Mouse (Mus musculus) natural killer cell, adult 2 months (primary cell): ENCODE results near the gene Atp6v1b1.
A peak's percentile ranks its signal among the peaks of the same experiment; 100 is the strongest.

ENCODE experiments used
- DNase-seq, 2 experiments: peaks; one replicate each; pipeline ENCODE4 v3.0.0; 2022; ENCODE audit warnings: low spot score in 2 of 2

The Atp6v1b1 gene

DNA sequence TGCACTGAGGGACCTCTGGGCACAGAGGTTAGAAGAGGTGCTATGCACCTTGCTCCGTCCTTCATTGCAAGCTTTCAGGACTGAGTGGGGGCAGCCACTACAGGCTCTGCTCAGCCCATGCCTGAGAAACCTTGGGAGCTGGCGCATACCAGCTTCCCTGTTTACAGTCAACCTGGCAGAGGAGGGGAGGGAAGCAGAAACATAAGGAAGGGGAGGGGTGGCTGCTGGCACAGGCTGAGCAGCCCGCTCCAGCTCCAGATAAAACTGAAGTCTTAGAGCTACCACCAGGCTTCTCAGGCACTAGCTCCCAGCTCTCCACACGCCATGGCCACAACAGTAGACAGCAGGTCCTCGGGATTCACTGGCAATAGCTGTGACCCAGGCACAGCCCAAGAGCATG, at the start of gene Atp6v1b1:
Atp6v1b1 (plus strand) TSS at position 230 of the 400 bp plus-strand sequence.
- DNase-seq = no peak

DNA sequence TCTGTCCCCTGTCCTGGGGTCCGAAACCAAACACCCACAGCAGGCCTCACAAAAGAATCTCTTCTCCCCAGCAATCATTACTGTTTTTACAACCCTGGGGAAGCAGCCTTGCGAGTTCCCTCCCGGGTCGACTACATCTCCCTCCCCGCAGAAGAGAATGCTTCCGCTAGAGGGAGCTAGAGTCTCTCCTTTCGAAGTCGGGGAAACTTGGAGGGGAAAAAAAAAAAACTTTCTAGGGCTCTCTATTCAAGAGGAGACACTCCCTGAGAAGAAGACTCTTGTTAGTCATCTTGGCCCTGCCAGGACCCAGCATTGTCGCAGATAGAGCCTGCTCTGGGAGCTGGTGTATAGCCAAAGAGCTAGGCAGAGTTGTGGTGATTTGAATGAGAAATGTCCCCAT, 49.0 kb upstream of the Atp6v1b1 start:
- peak; percentile 36 to 38 for DNase-seq

- DNase-seq = no peak
These were observed 47.1 kb upstream of the Atp6v1b1 start for GRCm38 (mm10) chr6:83695731-83696130.

GRCm38 (mm10) chr6:83696684-83697083, 46.1 kb upstream of the Atp6v1b1 start:
- no peak for DNase-seq

DNA sequence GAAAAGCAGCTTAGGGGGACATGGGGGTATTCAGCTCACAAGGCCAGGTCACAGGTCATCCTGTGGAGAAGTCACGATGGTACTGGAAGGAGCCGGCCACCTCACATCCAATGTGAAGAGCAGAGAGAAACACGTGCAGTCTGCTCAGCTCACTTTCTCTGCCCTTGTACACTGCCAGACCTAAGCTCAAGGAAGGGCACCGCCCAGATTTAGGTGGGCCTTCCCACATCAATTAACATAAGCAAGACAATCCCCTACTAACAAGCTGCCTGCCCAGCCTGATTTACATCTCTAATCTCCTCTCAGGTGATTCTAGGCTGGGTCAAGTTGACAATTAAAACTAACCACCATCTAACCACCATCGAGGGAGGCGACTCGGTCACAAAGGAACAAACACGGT, 44.9 kb upstream of the Atp6v1b1 start:
- no peak for DNase-seq

- DNase-seq = no peak
These were observed 42.8 kb upstream of the Atp6v1b1 start for GRCm38 (mm10) chr6:83699971-83700370.

DNA sequence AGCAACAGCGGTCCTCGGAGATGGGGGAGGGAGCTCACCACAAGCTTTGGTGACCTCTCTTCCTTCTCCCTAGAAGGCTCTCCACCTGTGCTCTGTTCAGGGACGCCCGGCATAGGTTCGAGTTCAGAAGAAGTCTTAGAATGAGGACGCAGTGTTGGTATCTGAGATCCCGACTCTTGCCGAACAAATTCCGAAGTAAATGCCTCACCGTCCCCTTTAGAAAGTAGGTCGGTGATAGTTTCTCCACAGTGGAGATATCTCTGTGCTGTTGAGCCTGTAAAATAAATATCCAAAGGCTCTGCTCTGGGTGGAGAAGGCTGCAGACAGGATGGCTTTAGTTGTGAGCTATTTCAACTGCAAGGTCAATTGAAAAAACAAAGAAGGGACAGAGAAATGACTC, 41.8 kb upstream of the Atp6v1b1 start:
- DNase-seq = no peak

GRCm38 (mm10) chr6:83702146-83702999, 40.4 kb upstream of the Atp6v1b1 start:
- no peak for DNase-seq

DNA sequence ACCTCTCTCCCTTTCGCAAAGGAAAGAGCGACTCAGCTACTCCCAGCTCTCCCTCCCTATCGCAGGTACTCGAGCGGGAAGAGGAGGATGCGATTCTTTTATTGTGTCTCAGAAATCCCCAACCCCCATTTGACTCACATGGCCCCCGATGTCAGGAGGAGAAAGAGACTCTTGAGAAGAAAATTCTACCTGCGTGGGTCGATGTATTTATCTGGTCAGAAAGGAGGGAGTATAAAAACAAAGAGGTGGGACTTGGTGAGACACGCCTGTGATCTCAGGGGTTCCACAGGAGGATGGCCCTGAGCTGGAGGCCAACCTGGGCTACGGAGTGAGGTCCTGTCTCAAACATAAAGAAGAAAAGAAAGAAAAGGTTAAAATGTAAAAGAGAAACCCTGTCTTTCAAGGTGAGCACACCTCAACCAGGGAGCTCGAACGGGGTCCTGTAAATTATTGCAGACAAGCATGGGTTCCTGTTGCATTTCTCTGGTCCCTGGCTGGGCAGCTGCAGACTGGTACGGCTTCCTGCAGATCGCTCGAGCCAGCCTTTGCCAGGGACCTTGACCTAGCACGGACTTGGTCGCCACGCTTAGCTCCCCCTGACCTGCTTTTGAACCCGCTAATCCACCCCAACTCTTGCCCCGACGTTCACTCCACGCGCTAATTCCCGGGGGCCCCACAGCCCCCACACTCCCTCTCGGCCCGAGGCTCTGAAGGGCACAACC, 39.6 kb upstream of the Atp6v1b1 start:
- no peak for DNase-seq

DNA sequence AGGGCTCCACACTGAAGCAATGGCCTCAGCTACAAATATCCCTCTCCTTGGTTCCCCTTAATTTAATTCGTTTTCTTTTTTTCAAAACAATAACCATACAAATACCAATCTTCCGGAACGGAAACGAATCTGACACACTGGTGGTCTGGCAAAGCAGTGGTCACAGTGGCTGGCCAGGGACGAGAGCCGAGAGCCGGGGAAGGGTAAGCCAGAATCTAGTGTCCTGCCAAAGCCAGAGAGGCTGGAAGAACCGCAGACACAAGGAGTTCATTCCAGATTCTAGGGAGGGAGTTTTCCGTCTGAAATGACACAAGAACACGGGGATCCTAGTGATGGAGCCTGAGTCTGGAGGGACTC, 39.1 kb upstream of the Atp6v1b1 start:
- no peak for DNase-seq

DNA sequence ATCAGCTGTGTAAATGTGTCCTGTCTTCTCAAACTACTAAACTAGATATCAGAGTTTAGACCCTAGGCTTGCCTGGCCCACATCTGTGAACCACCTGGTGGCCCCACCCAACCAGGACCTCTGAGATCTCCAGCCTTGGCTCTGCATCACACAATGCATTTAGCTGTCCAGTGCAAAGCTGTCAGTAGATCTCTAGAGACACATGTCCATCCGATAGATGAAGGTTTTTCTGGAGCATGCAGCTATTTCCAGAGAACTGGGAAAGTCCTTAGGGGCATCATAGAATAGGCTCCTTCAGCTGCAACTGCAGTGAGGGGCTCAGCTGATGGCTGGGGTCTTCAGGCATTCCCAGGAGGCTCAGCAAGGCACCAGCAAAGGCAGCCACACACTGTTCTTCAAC, 38.5 kb upstream of the Atp6v1b1 start:
- DNase-seq = no peak

GRCm38 (mm10) chr6:83704701-83705100, 38.1 kb upstream of the Atp6v1b1 start:
- no peak for DNase-seq

DNA sequence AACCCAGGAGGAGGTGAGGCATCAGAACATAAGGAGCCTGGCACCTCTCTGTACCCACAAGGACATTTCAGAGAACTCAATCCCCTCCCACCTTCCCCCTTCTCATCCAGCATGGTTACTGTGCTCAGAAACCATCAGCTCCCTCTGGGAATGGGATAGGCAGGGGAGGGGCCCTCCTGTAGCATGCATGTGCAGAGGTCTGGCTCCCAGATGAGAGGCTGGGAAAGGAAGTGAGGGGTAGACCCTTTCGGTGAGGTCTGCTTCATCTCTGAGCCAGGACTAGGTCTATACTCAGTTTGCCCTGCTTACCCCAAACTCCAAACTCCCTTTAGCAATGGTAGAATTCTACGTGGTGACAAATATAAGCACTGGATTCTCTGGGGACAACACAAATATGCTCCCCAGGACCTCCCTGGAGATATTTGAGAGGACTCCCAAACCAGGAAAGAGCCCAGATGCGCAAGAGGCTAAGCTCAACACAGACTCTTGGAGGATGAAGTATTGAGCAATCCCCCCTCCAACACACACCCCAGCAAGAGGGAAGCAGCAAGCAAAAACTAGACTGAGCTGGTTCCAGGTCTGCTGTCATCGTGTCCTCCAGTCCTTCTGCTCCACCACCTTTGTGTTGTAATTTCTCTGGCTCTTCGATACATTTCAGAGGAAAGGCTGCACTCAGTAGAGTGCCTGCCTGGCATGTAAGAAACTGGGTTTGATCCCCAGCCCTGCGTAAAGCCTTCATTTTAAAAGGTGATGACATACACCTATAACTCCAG, 34.9 kb upstream of the Atp6v1b1 start:
- DNase-seq = no peak

- DNase-seq = no peak
These were observed 32.3 kb upstream of the Atp6v1b1 start for GRCm38 (mm10) chr6:83710361-83711066.

GRCm38 (mm10) chr6:83711067-83711675, 31.6 kb upstream of the Atp6v1b1 start, which contains the start of gene Vax2:
TSS of gene Vax2 (plus strand) at chr6:83711264.
- no peak for DNase-seq

- no peak for DNase-seq
These were observed 30.9 kb upstream of the Atp6v1b1 start for GRCm38 (mm10) chr6:83711725-83712475.

DNA sequence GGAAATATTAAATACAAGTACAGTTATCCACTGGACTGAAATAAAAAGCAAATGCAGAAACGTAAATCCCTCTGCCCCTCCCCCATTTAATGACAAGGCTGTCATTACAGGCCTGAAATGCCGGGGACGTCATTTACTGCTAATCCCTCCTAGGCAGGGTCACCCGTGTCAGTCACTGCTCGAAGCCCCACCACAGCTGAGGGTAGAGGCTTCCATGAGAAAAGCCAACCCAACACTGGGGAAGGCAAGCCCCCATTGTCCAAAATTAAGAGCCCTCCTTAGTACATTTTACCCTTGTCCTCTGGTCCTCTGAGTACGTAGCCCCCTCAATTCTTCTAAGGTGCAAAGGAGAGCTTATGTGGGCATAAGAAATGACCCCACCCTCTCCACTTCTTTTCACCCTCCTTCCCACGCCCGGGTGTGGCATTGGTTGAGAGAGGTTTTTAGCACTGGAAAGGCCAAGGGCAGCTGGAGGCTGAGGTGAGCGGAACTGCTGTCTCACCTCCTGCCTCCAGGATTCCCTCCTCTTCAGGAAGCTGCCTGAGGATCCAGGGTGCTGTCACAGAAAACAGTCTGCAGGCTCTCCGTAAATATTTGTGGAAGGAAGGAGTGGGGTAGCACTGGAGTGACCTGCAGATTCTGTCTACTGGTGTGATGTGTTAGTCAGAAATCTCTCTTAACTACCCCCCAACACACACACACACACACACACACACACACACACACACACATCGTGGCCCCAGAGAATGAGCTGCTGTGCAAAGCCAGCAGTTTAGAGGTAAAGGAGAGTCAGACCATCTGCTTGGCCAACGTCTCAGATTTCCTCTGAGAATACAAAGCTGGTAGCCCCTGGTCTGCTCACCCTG, 29.3 kb upstream of the Atp6v1b1 start:
- no peak for DNase-seq

- no peak for DNase-seq
These were observed 28.3 kb upstream of the Atp6v1b1 start for GRCm38 (mm10) chr6:83714221-83715123.
